ENCODE assay signal across 8 mouse cellular contexts in the genomic region with DNA sequence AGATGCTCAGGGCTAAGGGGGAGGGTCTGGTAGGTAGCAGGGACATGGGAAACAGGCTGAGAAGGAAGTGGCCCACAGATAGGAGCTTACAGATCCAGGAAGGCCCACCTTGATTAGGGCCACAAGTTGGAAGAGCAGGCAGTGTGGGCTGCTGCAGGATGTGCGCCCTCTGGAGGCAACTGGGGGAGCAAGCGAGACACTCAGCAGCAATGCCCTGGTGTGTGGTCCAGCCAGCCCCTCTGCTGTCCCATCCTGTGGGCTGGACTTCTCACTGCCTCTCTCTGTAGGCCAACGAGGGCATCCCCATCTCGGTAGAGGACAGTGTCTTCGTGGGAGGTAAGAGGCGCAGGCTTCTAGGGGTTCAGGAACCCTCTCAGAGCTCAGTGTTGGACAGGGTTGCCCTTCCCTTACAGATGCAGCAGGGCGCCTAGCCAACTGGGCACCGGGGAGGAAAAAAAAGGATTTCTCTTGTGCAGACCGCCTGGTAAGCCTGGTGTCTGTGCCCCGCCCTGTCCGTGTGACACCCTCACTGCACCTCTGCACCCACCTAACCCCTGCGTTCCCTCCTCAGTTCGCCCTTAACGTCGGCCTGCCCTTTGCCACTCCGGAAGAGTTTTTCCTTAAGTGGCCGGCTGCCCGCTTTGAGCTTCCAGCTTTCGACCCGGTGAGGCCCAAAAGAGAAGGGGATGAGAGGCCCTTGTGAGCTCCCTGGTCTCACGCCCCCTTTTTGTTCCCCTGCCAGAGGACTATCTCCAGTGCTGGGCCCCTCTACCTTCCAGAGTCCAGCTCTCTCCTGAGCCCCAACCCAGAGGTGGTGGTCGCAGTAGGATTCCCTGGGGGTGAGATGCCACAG. TPM values are rescaled to one million over a fixed set of nuclear protein-coding genes. Genes with fewer than 3 reads are reported as not detected.
DNase-seq lines count a peak whose midpoint lies in the region; ATAC-seq and TF ChIP-seq lines count a peak whose summit lies in the region.

No protein-coding gene starts in this region.

- peak; percentile 92 for TF ChIP-seq CTCF in stomach, postnatal 0 days (IDR thresholded peaks at IDR 0.05; ENCODE audit: low read depth)

- no peak overlapping the region for H3K4me3 ChIP-seq in hindbrain, embryonic 14.5 days (replicated peaks; ENCODE audit: low read length)
- no peak overlapping the region for H3K4me3 ChIP-seq in liver, embryonic 13.5 days (replicated peaks)
- no peak overlapping the region for H3K4me3 ChIP-seq in myocyte
- H3K4me3 ChIP-seq in stomach, postnatal 0 days (ENCODE audit: low read depth, low read length), result no peak overlapping the region

- H3ac ChIP-seq in myocyte (ENCODE audit: control insufficient read depth, insufficient read length), result no peak overlapping the region

- peak; percentile 65 to 69 for DNase-seq in left cerebral cortex, adult 18-20 months (ENCODE audit: low spot score in 2 of 2)
- no peak for DNase-seq in left cerebral cortex, adult 8-10 months (ENCODE audit: low spot score in 2 of 2)
- DNase-seq in adrenal gland, postnatal 10 days, result peak; percentile 84
- DNase-seq in hindbrain, embryonic 14.5 days (ENCODE audit: low spot score), result peak; percentile 76
- DNase-seq in liver, embryonic 13.5 days, result peak; percentile 54
- peak; percentile 80 for DNase-seq in stomach, postnatal 0 days (ENCODE audit: low spot score)

- 0 out of 2 replicates have a peak overlapping the region, but pooled peaks have one; percentile 4 for H3K27ac ChIP-seq in hindbrain, embryonic 14.5 days
- no peak overlapping the region; the same call in 1 of the 2 replicates for H3K27ac ChIP-seq in liver, embryonic 13.5 days
- H3K27ac ChIP-seq in stomach, postnatal 0 days (replicated peaks), result peak overlapping the region; percentile 40

- TF ChIP-seq EP300 in stomach, postnatal 0 days (optimal IDR thresholded peaks at IDR 0.05), result no peak

- H3K79me2 ChIP-seq in myocyte (ENCODE audit: control insufficient read depth, insufficient read depth), result peaks cover 26% of the 10 kb centered on the region

- H3K4me2 ChIP-seq in hindbrain, embryonic 14.5 days (replicated peaks), result 0 out of 2 replicates have a peak overlapping the region, but pooled peaks have one; percentile 15
- H3K4me2 ChIP-seq in liver, embryonic 13.5 days, result no peak overlapping the region
- no peak overlapping the region for H3K4me2 ChIP-seq in myocyte (ENCODE audit: low read depth)
- H3K4me2 ChIP-seq in stomach, postnatal 0 days (replicated peaks; ENCODE audit: low read depth), result 0 out of 2 replicates have a peak overlapping the region, but pooled peaks have one; percentile 11

- WGBS in hindbrain, embryonic 14.5 days, result 58% methylated on average over 22 of the region's 22 CpGs
- 57% methylated on average over 22 of the region's 22 CpGs for WGBS in liver, embryonic 13.5 days (ENCODE audit: insufficient replicate concordance)
- WGBS in stomach, postnatal 0 days, result 45% methylated on average over 22 of the region's 22 CpGs

- H3K9ac ChIP-seq in hindbrain, embryonic 14.5 days, result no peak overlapping the region; the same call in 1 of the 2 replicates
- no peak overlapping the region for H3K9ac ChIP-seq in liver, embryonic 13.5 days
- H3K9ac ChIP-seq in stomach, postnatal 0 days (ENCODE audit: low read length), result no peak overlapping the region

- peaks cover 49% of the 10 kb centered on the region for H3K36me3 ChIP-seq in hindbrain, embryonic 14.5 days (replicated peaks; ENCODE audit: control insufficient read depth, insufficient read depth)
- peaks cover 57% of the 10 kb centered on the region for H3K36me3 ChIP-seq in liver, embryonic 13.5 days
- H3K36me3 ChIP-seq in myocyte (ENCODE audit: control insufficient read depth, insufficient read depth), result peaks cover 5% of the 10 kb centered on the region
- H3K36me3 ChIP-seq in stomach, postnatal 0 days (ENCODE audit: control insufficient read depth, insufficient read depth, low read length), result peaks cover 27% of the 10 kb centered on the region

- ATAC-seq in erythroblast, adult 5-6 weeks (replicated peaks; ENCODE audit: low FRiP score, poor library complexity, severe bottlenecking), result peak; percentile 48
- 0 out of 2 replicates have a peak, but pooled peaks have one; percentile 31 for ATAC-seq in hindbrain, embryonic 14.5 days (ENCODE audit: low FRiP score)
- ATAC-seq in liver, embryonic 13.5 days (ENCODE audit: low read depth), result no peak; the same call in 1 of the 2 replicates
- peak; percentile 31; the same call in 1 of the 2 replicates for ATAC-seq in stomach, postnatal 0 days (ENCODE audit: low FRiP score, low TSS enrichment)

- no peaks in the 10 kb centered on the region for H3K9me3 ChIP-seq in hindbrain, embryonic 14.5 days (ENCODE audit: control insufficient read depth, low read length)
- H3K9me3 ChIP-seq in liver, embryonic 13.5 days (replicated peaks), result no peaks in the 10 kb centered on the region
- no peaks in the 10 kb centered on the region for H3K9me3 ChIP-seq in stomach, postnatal 0 days (ENCODE audit: control insufficient read depth, low read length)

- H3K4me1 ChIP-seq in hindbrain, embryonic 14.5 days (replicated peaks; ENCODE audit: control insufficient read depth, insufficient read depth, low read length), result peaks cover 22% of the 10 kb centered on the region
- peaks cover 63% of the 10 kb centered on the region for H3K4me1 ChIP-seq in liver, embryonic 13.5 days (replicated peaks)
- peaks cover 7% of the 10 kb centered on the region for H3K4me1 ChIP-seq in stomach, postnatal 0 days (replicated peaks; ENCODE audit: control insufficient read depth, insufficient read depth)

- TF ChIP-seq POLR2A in myocyte (IDR thresholded peaks at IDR 0.05; ENCODE audit: insufficient read length, low read depth), result no peak

- H3K27me3 ChIP-seq in hindbrain, embryonic 14.5 days (ENCODE audit: control insufficient read depth, insufficient read depth, low read length), result no peaks in the 10 kb centered on the region
- no peaks in the 10 kb centered on the region for H3K27me3 ChIP-seq in liver, embryonic 13.5 days
- no peaks in the 10 kb centered on the region for H3K27me3 ChIP-seq in myocyte (ENCODE audit: control insufficient read depth, insufficient read depth, insufficient read length)
- H3K27me3 ChIP-seq in stomach, postnatal 0 days (ENCODE audit: control insufficient read depth, insufficient read depth, low read length), result no peaks in the 10 kb centered on the region

RNA-seq across cellular contexts. Expression of a gene that starts 3.9 kb away (rescaled TPM):
- total RNA-seq in left cerebral cortex, adult 18-20 months (2021), result 10 to 100 TPM; 27.1 to 27.7 TPM
- 10 to 100 TPM; 23.9 to 27.0 (median 24.4) TPM for total RNA-seq in left cerebral cortex, adult 8-10 months (2022)
- 10 to 100 TPM; 37.6 to 38.6 TPM for total RNA-seq in adrenal gland, postnatal 10 days (2021)
- total RNA-seq in erythroblast, adult 5-6 weeks (2015; ENCODE audit: low replicate concordance), result 17.3 and 43.3 TPM in 2 replicates
- total RNA-seq in erythroblast, adult 5-6 weeks (2017; ENCODE audit: low replicate concordance), result 26.8 and 32.5 TPM in 2 replicates
- polyA plus RNA-seq in hindbrain, embryonic 14.5 days (2014; fragmentation: Nextera tagmentation; extraction: Ambion mirVana), result 23.4 and 26.5 TPM in 2 replicates
- 22.8 and 24.2 TPM in 2 replicates for polyA plus RNA-seq in liver, embryonic 13.5 days (2015; fragmentation: Nextera tagmentation; extraction: Ambion mirVana)
- 47.9 TPM for polyA plus RNA-seq in myocyte (2012; fragmentation: generic; extraction: Trizol)
- polyA plus RNA-seq in stomach, postnatal 0 days (2015; fragmentation: Nextera tagmentation; extraction: Ambion mirVana), result 23.5 and 25.7 TPM in 2 replicates

RNA-seq across cellular contexts. Expression of a gene that starts 8.8 kb away (rescaled TPM):
- 100 to 1,000 TPM; 280 to 295 TPM for total RNA-seq in left cerebral cortex, adult 18-20 months (2021)
- 100 to 1,000 TPM; 277 to 305 (median 293) TPM for total RNA-seq in left cerebral cortex, adult 8-10 months (2022)
- 100 to 1,000 TPM; 239 to 266 TPM for total RNA-seq in adrenal gland, postnatal 10 days (2021)
- total RNA-seq in erythroblast, adult 5-6 weeks (2015; ENCODE audit: low replicate concordance), result 6.9 and 8.1 TPM in 2 replicates
- total RNA-seq in erythroblast, adult 5-6 weeks (2017; ENCODE audit: low replicate concordance), result 8.8 and 12.1 TPM in 2 replicates
- 430 and 454 TPM in 2 replicates for polyA plus RNA-seq in hindbrain, embryonic 14.5 days (2014; fragmentation: Nextera tagmentation; extraction: Ambion mirVana)
- 50.4 and 57.0 TPM in 2 replicates for polyA plus RNA-seq in liver, embryonic 13.5 days (2015; fragmentation: Nextera tagmentation; extraction: Ambion mirVana)
- polyA plus RNA-seq in myocyte (2012; fragmentation: generic; extraction: Trizol), result 298 TPM
- polyA plus RNA-seq in stomach, postnatal 0 days (2015; fragmentation: Nextera tagmentation; extraction: Ambion mirVana), result 159 and 179 TPM in 2 replicates

RNA-seq across cellular contexts. Expression of a gene that starts 11.9 kb away (rescaled TPM):
- 10 to 100 TPM; 70.4 to 89.3 TPM for total RNA-seq in left cerebral cortex, adult 18-20 months (2021)
- total RNA-seq in left cerebral cortex, adult 8-10 months (2022), result 10 to 100 TPM; 76.4 to 88.3 (median 82.2) TPM
- total RNA-seq in adrenal gland, postnatal 10 days (2021), result 10 to 100 TPM; 61.9 to 73.1 TPM
- total RNA-seq in erythroblast, adult 5-6 weeks (2015; ENCODE audit: low replicate concordance), result 15.8 and 21.3 TPM in 2 replicates
- 33.6 and 77.5 TPM in 2 replicates for total RNA-seq in erythroblast, adult 5-6 weeks (2017; ENCODE audit: low replicate concordance)
- polyA plus RNA-seq in hindbrain, embryonic 14.5 days (2014; fragmentation: Nextera tagmentation; extraction: Ambion mirVana), result 98.5 and 104 TPM in 2 replicates
- polyA plus RNA-seq in liver, embryonic 13.5 days (2015; fragmentation: Nextera tagmentation; extraction: Ambion mirVana), result 29.0 and 30.0 TPM in 2 replicates
- 53.8 TPM for polyA plus RNA-seq in myocyte (2012; fragmentation: generic; extraction: Trizol)
- 45.4 and 48.0 TPM in 2 replicates for polyA plus RNA-seq in stomach, postnatal 0 days (2015; fragmentation: Nextera tagmentation; extraction: Ambion mirVana)

RNA-seq across cellular contexts. Expression of a gene that starts 12.0 kb away (rescaled TPM):
- total RNA-seq in left cerebral cortex, adult 18-20 months (2021), result 10 to 100 TPM; 67.9 to 70.1 TPM
- total RNA-seq in left cerebral cortex, adult 8-10 months (2022), result 10 to 100 TPM; 53.8 to 68.8 (median 64.7) TPM
- total RNA-seq in adrenal gland, postnatal 10 days (2021), result 100 to 1,000 TPM in 1 of 2 experiments, 10 to 100 TPM in 1; 92.4 to 109 TPM
- total RNA-seq in erythroblast, adult 5-6 weeks (2015; ENCODE audit: low replicate concordance), result 6.5 and 7.1 TPM in 2 replicates
- total RNA-seq in erythroblast, adult 5-6 weeks (2017; ENCODE audit: low replicate concordance), result 19.7 and 43.3 TPM in 2 replicates
- polyA plus RNA-seq in hindbrain, embryonic 14.5 days (2014; fragmentation: Nextera tagmentation; extraction: Ambion mirVana), result 57.6 and 59.1 TPM in 2 replicates
- 32.0 and 32.1 TPM in 2 replicates for polyA plus RNA-seq in liver, embryonic 13.5 days (2015; fragmentation: Nextera tagmentation; extraction: Ambion mirVana)
- polyA plus RNA-seq in myocyte (2012; fragmentation: generic; extraction: Trizol), result 200 TPM
- polyA plus RNA-seq in stomach, postnatal 0 days (2015; fragmentation: Nextera tagmentation; extraction: Ambion mirVana), result 70.8 and 75.2 TPM in 2 replicates

RNA-seq across cellular contexts. Expression of a gene that starts 31.7 kb away (rescaled TPM):
- total RNA-seq in left cerebral cortex, adult 18-20 months (2021), result 10 to 100 TPM; 85.9 to 94.9 TPM
- total RNA-seq in left cerebral cortex, adult 8-10 months (2022), result 10 to 100 TPM; 80.5 to 97.9 (median 88.4) TPM
- 10 to 100 TPM; 73.7 to 83.7 TPM for total RNA-seq in adrenal gland, postnatal 10 days (2021)
- total RNA-seq in erythroblast, adult 5-6 weeks (2015; ENCODE audit: low replicate concordance), result 6.5 and 8.4 TPM in 2 replicates
- 3.2 and 5.3 TPM in 2 replicates for total RNA-seq in erythroblast, adult 5-6 weeks (2017; ENCODE audit: low replicate concordance)
- 87.5 and 90.6 TPM in 2 replicates for polyA plus RNA-seq in hindbrain, embryonic 14.5 days (2014; fragmentation: Nextera tagmentation; extraction: Ambion mirVana)
- 47.2 and 51.2 TPM in 2 replicates for polyA plus RNA-seq in liver, embryonic 13.5 days (2015; fragmentation: Nextera tagmentation; extraction: Ambion mirVana)
- 57.4 TPM for polyA plus RNA-seq in myocyte (2012; fragmentation: generic; extraction: Trizol)
- polyA plus RNA-seq in stomach, postnatal 0 days (2015; fragmentation: Nextera tagmentation; extraction: Ambion mirVana), result 64.4 and 75.3 TPM in 2 replicates

Comparison
In these comparisons a context has a peak if more than half of its experiments do, and no peak if none do; other contexts are left out.
1. DNase-seq: peak in left cerebral cortex, adult 18-20 months (2 of 2), adrenal gland, postnatal 10 days (single experiment), hindbrain, embryonic 14.5 days (single experiment), liver, embryonic 13.5 days (single experiment) and stomach, postnatal 0 days (single experiment); none in left cerebral cortex, adult 8-10 months (0 of 2).
2. H3K4me2 ChIP-seq: peak in hindbrain, embryonic 14.5 days (single experiment) and stomach, postnatal 0 days (single experiment); none in liver, embryonic 13.5 days (single experiment) and myocyte (single experiment).
3. RNA of a gene that starts 8.8 kb away (total RNA-seq): 277 to 305 TPM in left cerebral cortex, adult 8-10 months, 280 to 295 TPM in left cerebral cortex, adult 18-20 months and 239 to 266 TPM in adrenal gland, postnatal 10 days; 6.9 to 12.1 TPM in erythroblast, adult 5-6 weeks; every median in the first group is over 10 times any median in the second.